In the genomic region with DNA sequence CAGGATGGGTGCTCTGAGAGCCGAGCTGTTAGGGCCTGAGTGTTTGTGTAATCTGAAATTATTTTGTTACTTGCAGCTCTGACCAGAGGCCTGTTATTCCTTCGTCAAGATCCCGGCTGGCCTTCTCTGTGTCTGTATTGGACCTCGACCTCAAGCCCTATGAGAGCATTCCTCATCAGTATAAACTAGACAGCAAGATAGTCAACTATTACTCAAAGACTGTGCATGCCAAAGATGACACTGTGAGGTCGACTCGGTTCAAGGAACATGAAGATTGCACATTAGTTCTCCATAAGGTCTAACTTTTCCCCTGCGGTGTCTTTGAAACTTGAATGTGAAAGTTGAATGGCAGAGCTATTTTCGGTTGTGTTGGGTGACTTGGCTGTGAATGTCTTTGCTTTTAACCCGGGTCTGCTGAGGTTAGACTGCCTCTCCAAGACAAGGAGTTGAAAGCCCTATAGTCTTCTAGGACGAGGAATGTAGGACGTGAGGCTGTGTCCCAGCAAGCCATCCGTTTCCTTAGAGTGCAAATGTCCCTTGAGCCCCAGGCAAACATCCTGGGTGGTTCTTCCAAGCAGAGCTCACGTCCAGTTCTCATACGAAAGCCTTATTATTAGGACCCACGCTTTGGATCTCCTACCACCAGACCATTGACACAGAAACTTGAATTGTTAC, we compare ENCODE assay signal across 11 mouse cellular contexts. TPM values are rescaled to one million over a fixed set of nuclear protein-coding genes. Genes with fewer than 3 reads are reported as not detected.
DNase-seq lines count a peak whose midpoint lies in the region; ATAC-seq and TF ChIP-seq lines count a peak whose summit lies in the region.
"Had no signal": no experiment of that assay in that cellular context is flagged by ENCODE, and none has a peak within 500 bp of the region (broad histone marks: within the 10 kb centered on the region; RNA-seq: fewer than 3 reads in every experiment).

No protein-coding gene starts in this region.

- no peak overlapping the region for H3K4me2 ChIP-seq in kidney, embryonic 15.5 days
- H3K4me2 ChIP-seq in intestine, postnatal 0 days (replicated peaks; ENCODE audit: low read depth): no peak overlapping the region

- no peak overlapping the region for H3K9ac ChIP-seq in kidney, embryonic 15.5 days
- no peak overlapping the region for H3K9ac ChIP-seq in intestine, postnatal 0 days (ENCODE audit: low read depth, low read length)

- 87% methylated on average over 15 of the region's 15 CpGs for whole genome bisulfite sequencing in kidney, embryonic 15.5 days
- 83% methylated on average over 15 of the region's 15 CpGs for WGBS in intestine, postnatal 0 days

- H3K36me3 ChIP-seq in kidney, embryonic 15.5 days: peaks cover 71% of the 10 kb centered on the region
- H3K36me3 ChIP-seq in intestine, postnatal 0 days (ENCODE audit: control insufficient read depth, insufficient read depth): peaks cover 38% of the 10 kb centered on the region

- H3K27ac ChIP-seq in kidney, embryonic 15.5 days: no peak overlapping the region
- peak overlapping the region; percentile 16; the same call in 1 of the 2 replicates for H3K27ac ChIP-seq in intestine, postnatal 0 days (ENCODE audit: low read depth, low read length)

- no peaks in the 10 kb centered on the region for H3K9me3 ChIP-seq in kidney, embryonic 15.5 days (replicated peaks)
- no peaks in the 10 kb centered on the region for H3K9me3 ChIP-seq in intestine, postnatal 0 days (ENCODE audit: control insufficient read depth)
- H3K9me3 ChIP-seq: G1E had no signal

- H3K4me3 ChIP-seq in kidney, embryonic 15.5 days (replicated peaks): no peak overlapping the region
- H3K4me3 ChIP-seq in intestine, postnatal 0 days (ENCODE audit: low read depth, low read length): no peak overlapping the region

- H3K27me3 ChIP-seq in kidney, embryonic 15.5 days: no peaks in the 10 kb centered on the region
- H3K27me3 ChIP-seq in intestine, postnatal 0 days (replicated peaks; ENCODE audit: control insufficient read depth, insufficient read depth, low read length): no peaks in the 10 kb centered on the region

- no peak for TF ChIP-seq CTCF in intestine, postnatal 0 days (IDR thresholded peaks at IDR 0.05; ENCODE audit: low read depth)

- no peak for ATAC-seq in kidney, embryonic 15.5 days (replicated peaks; ENCODE audit: low FRiP score)
- ATAC-seq in intestine, postnatal 0 days: no peak

- DNase-seq in kidney, adult 11 months: peak; percentile 85
- DNase-seq in adrenal gland, postnatal 36 days: peak; percentile 35 to 56
- DNase-seq in lung, postnatal 36 days: peak; percentile 77
- no peak for DNase-seq in thymus, postnatal 0 days (ENCODE audit: low spot score)
- no peak for DNase-seq in urinary bladder, postnatal 4 days (ENCODE audit: low spot score in 2 of 2)
- DNase-seq in frontal cortex, postnatal 25 days (ENCODE audit: low spot score in 2 of 2): no peak
- DNase-seq: left cerebral cortex, postnatal 4 days; midbrain, embryonic 14.5 days had no signal

- peaks cover under 1% of the 10 kb centered on the region; the same call in 1 of the 2 replicates for H3K4me1 ChIP-seq in kidney, embryonic 15.5 days
- no peaks in the 10 kb centered on the region for H3K4me1 ChIP-seq in intestine, postnatal 0 days (replicated peaks; ENCODE audit: control insufficient read depth, insufficient read depth, low read length)

RNA-seq across cellular contexts. Expression of gene Tes3-ps, which starts 31.5 kb away (rescaled TPM):
- 0.84 and 0.92 TPM in 2 replicates for polyA plus RNA-seq in kidney, embryonic 15.5 days (2015; fragmentation: Nextera tagmentation; extraction: Ambion mirVana)
- total RNA-seq in adrenal gland, postnatal 36 days (2021): 1 to 10 TPM; 1.5 to 1.7 TPM
- polyA plus RNA-seq in intestine, postnatal 0 days (2015; fragmentation: Nextera tagmentation; extraction: Ambion mirVana): 0.55 and 0.57 TPM in 2 replicates
- polyA plus RNA-seq in thymus, postnatal 0 days (2015; fragmentation: Nextera tagmentation; extraction: Ambion mirVana): 0.77 and 1.4 TPM in 2 replicates

RNA-seq across cellular contexts. Expression of gene Ippk, which starts 40.5 kb away (rescaled TPM):
- polyA plus RNA-seq in kidney, embryonic 15.5 days (2015; fragmentation: Nextera tagmentation; extraction: Ambion mirVana): 16.5 and 17.9 TPM in 2 replicates
- total RNA-seq in adrenal gland, postnatal 36 days (2021): 10 to 100 TPM; 33.1 to 49.4 TPM
- polyA plus RNA-seq in intestine, postnatal 0 days (2015; fragmentation: Nextera tagmentation; extraction: Ambion mirVana): 10.4 and 11.5 TPM in 2 replicates
- polyA plus RNA-seq in thymus, postnatal 0 days (2015; fragmentation: Nextera tagmentation; extraction: Ambion mirVana): 13.5 and 15.2 TPM in 2 replicates

RNA-seq across cellular contexts. Expression of gene Ecm2, which starts 43.0 kb away (rescaled TPM):
- polyA plus RNA-seq in kidney, embryonic 15.5 days (2015; fragmentation: Nextera tagmentation; extraction: Ambion mirVana): 0.93 and 1.0 TPM in 2 replicates
- total RNA-seq in adrenal gland, postnatal 36 days (2021): 1 to 10 TPM; 6.7 to 6.9 TPM
- 1.1 and 1.7 TPM in 2 replicates for polyA plus RNA-seq in intestine, postnatal 0 days (2015; fragmentation: Nextera tagmentation; extraction: Ambion mirVana)
- 0.60 and 0.79 TPM in 2 replicates for polyA plus RNA-seq in thymus, postnatal 0 days (2015; fragmentation: Nextera tagmentation; extraction: Ambion mirVana)

Comparison
In these comparisons a context has a peak if more than half of its experiments do, and no peak if none do; other contexts are left out.
1. DNase-seq: peak in kidney, adult 11 months (single experiment), adrenal gland, postnatal 36 days (2 of 2) and lung, postnatal 36 days (single experiment); none in thymus, postnatal 0 days (single experiment), urinary bladder, postnatal 4 days (0 of 2) and frontal cortex, postnatal 25 days (0 of 2).